Mouse (Mus musculus): Measurements from ENCODE around the gene Nfic. TPM values are rescaled to one million over a fixed set of nuclear protein-coding genes. Genes with fewer than 3 reads are reported as not detected.
"Not testable (repeated sequence)": the region's sequence is repeated elsewhere in the genome, so short reads cannot be mapped to it uniquely, and the experiment has no call there.

Nfic gene
- polyA plus RNA-seq, 2 experiments: 1.3 to 4.6 TPM

GRCm38 (mm10) chr10:81450641-81451364, 4.6 kb downstream of the Nfic start:
- no peak overlapping the region for H3K4me3 ChIP-seq (ENCODE audit: insufficient read depth in 1 of 2, low read depth in 2 of 2, low read length in 2 of 2)
- H3K36me3 ChIP-seq (replicated peaks; ENCODE audit: control insufficient read depth, insufficient read depth, low read depth): no peaks in the 10 kb centered on the region
- H3K9ac ChIP-seq (replicated peaks): no peak overlapping the region
- peaks cover 47% of the 10 kb centered on the region for H3K27me3 ChIP-seq (ENCODE audit: control insufficient read depth, insufficient read depth, low read length)
- WGBS (ENCODE audit: insufficient replicate concordance): 35% methylated on average over 9 of the region's 9 CpGs
- no peak for TF ChIP-seq EP300 (IDR thresholded peaks at IDR 0.05; ENCODE audit: low read depth)
- no peak for TF ChIP-seq CTCF (IDR thresholded peaks at IDR 0.05; ENCODE audit: low read depth)
- ATAC-seq (ENCODE audit: insufficient read depth): no peak
- H3K9me3 ChIP-seq (ENCODE audit: control insufficient read depth, low read length): no peaks in the 10 kb centered on the region
- H3K4me2 ChIP-seq (ENCODE audit: low read depth): no peak overlapping the region
- no peak overlapping the region for H3K27ac ChIP-seq
- H3K4me1 ChIP-seq (replicated peaks; ENCODE audit: control insufficient read depth in 2 of 2, insufficient read depth in 2 of 2, low read length in 1 of 2): no peaks in the 10 kb centered on the region
- DNase-seq (ENCODE audit: low read depth in 3 of 3, low spot score in 3 of 3): no peak

GRCm38 (mm10) chr10:81450140-81450539, 5.3 kb downstream of the Nfic start:
- no peaks in the 10 kb centered on the region for H3K36me3 ChIP-seq (replicated peaks; ENCODE audit: control insufficient read depth, insufficient read depth, low read depth)
- H3K27ac ChIP-seq: no peak overlapping the region
- H3K9ac ChIP-seq (replicated peaks): no peak overlapping the region
- H3K4me2 ChIP-seq (ENCODE audit: low read depth): no peak overlapping the region
- H3K9me3 ChIP-seq (ENCODE audit: control insufficient read depth, low read length): no peaks in the 10 kb centered on the region
- peak; percentile 39; the same call in 1 of the 2 replicates for ATAC-seq (ENCODE audit: insufficient read depth)
- no peaks in the 10 kb centered on the region for H3K4me1 ChIP-seq (replicated peaks; ENCODE audit: control insufficient read depth in 2 of 2, insufficient read depth in 2 of 2, low read length in 1 of 2)
- peak; percentile 59 to 68 (median 64) for DNase-seq (ENCODE audit: low read depth in 3 of 3, low spot score in 3 of 3)
- no peak overlapping the region for H3K4me3 ChIP-seq (ENCODE audit: insufficient read depth in 1 of 2, low read depth in 2 of 2, low read length in 2 of 2)
- TF ChIP-seq CTCF (IDR thresholded peaks at IDR 0.05; ENCODE audit: low read depth): peak; percentile 99
- TF ChIP-seq EP300 (IDR thresholded peaks at IDR 0.05; ENCODE audit: low read depth): no peak
- WGBS (ENCODE audit: insufficient replicate concordance): under 1% methylated on average over 7 of the region's 7 CpGs
- peaks cover 43% of the 10 kb centered on the region for H3K27me3 ChIP-seq (ENCODE audit: control insufficient read depth, insufficient read depth, low read length)

- not testable (repeated sequence) for ATAC-seq (ENCODE audit: insufficient read depth); H3K27me3 ChIP-seq (ENCODE audit: control insufficient read depth, insufficient read depth, low read length); H3K4me1 ChIP-seq (replicated peaks; ENCODE audit: control insufficient read depth in 2 of 2, insufficient read depth in 2 of 2, low read length in 1 of 2); H3K9me3 ChIP-seq (ENCODE audit: control insufficient read depth, low read length); H3K9ac ChIP-seq (replicated peaks); H3K27ac ChIP-seq; DNase-seq (ENCODE audit: low read depth in 3 of 3, low spot score in 3 of 3); H3K4me3 ChIP-seq (ENCODE audit: insufficient read depth in 1 of 2, low read depth in 2 of 2, low read length in 2 of 2); H3K4me2 ChIP-seq (ENCODE audit: low read depth); H3K36me3 ChIP-seq (replicated peaks; ENCODE audit: control insufficient read depth, insufficient read depth, low read depth)
- 22% methylated on average over 2 of the region's 2 CpGs for WGBS (ENCODE audit: insufficient replicate concordance)
These were observed 9.9 kb downstream of the Nfic start for GRCm38 (mm10) chr10:81445516-81445915.

- DNase-seq (ENCODE audit: low read depth in 3 of 3, low spot score in 3 of 3) (no peak), ATAC-seq (ENCODE audit: insufficient read depth) (no peak)
- Histone ChIP-seq H3K27me3 (ENCODE audit: control insufficient read depth, insufficient read depth, low read length) (no peaks in the 10 kb centered on the region; the same call in 1 of the 2 replicates), H3K27ac (no peak overlapping the region), H3K4me2 (ENCODE audit: low read depth) (no peak overlapping the region), H3K9me3 (ENCODE audit: control insufficient read depth, low read length) (no peaks in the 10 kb centered on the region), H3K36me3 (replicated peaks; ENCODE audit: control insufficient read depth, insufficient read depth, low read depth) (no peaks in the 10 kb centered on the region), H3K4me1 (replicated peaks; ENCODE audit: control insufficient read depth in 2 of 2, insufficient read depth in 2 of 2, low read length in 1 of 2) (no peaks in the 10 kb centered on the region), H3K4me3 (ENCODE audit: insufficient read depth in 1 of 2, low read depth in 2 of 2, low read length in 2 of 2) (no peak overlapping the region), H3K9ac (replicated peaks) (no peak overlapping the region)
- TF ChIP-seq CTCF (IDR thresholded peaks at IDR 0.05; ENCODE audit: low read depth): no peak
- no peak for TF ChIP-seq EP300 (IDR thresholded peaks at IDR 0.05; ENCODE audit: low read depth)
These were observed 14.4 kb downstream of the Nfic start for GRCm38 (mm10) chr10:81441019-81441418.

- peaks cover 12% of the 10 kb centered on the region for H3K27me3 ChIP-seq (ENCODE audit: control insufficient read depth, insufficient read depth, low read length)
These were observed 20.0 kb downstream of the Nfic start for GRCm38 (mm10) chr10:81435436-81435835.

More at GRCm38 (mm10) chr10:81435436-81435835, 20.0 kb downstream of the Nfic start:
- ATAC-seq (ENCODE audit: insufficient read depth): no peak
- 69% methylated on average over 3 of the region's 3 CpGs for WGBS (ENCODE audit: insufficient replicate concordance)
- no peaks in the 10 kb centered on the region for H3K9me3 ChIP-seq (ENCODE audit: control insufficient read depth, low read length)
- no peaks in the 10 kb centered on the region for H3K36me3 ChIP-seq (replicated peaks; ENCODE audit: control insufficient read depth, insufficient read depth, low read depth)
- no peak overlapping the region for H3K4me2 ChIP-seq (ENCODE audit: low read depth)
- H3K4me1 ChIP-seq (replicated peaks; ENCODE audit: control insufficient read depth in 2 of 2, insufficient read depth in 2 of 2, low read length in 1 of 2): peaks cover 4 to 6% of the 10 kb centered on the region in 2 experiments
- no peak overlapping the region for H3K4me3 ChIP-seq (ENCODE audit: insufficient read depth in 1 of 2, low read depth in 2 of 2, low read length in 2 of 2)
- DNase-seq (ENCODE audit: low read depth in 3 of 3, low spot score in 3 of 3): no peak
- no peak for TF ChIP-seq CTCF (IDR thresholded peaks at IDR 0.05; ENCODE audit: low read depth)
- no peak for TF ChIP-seq EP300 (IDR thresholded peaks at IDR 0.05; ENCODE audit: low read depth)
- H3K9ac ChIP-seq (replicated peaks): no peak overlapping the region
- no peak overlapping the region for H3K27ac ChIP-seq
